In the genomic region with DNA sequence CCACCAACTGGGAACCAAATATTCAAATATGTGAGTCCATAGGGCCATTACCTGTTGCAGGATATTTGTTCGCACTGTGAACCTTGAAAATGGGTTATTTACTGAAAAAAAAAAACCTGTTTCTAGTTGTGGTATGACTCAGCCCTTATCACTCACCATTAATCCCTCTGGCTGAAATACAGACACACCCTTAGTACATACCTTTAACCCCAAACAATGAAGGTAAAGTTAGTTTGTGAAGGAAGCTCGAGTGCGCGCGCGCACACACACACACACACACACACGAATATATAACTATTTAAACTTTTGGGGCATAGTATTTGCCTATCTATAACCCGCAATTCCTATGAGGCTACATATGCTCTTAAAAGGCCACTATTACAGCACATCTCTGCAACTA, we compare ENCODE assay signal across 22 mouse cellular contexts. TPM values are rescaled to one million over a fixed set of nuclear protein-coding genes. Genes with fewer than 3 reads are reported as not detected.
"Had no signal": no experiment of that assay in that cellular context is flagged by ENCODE, and none has a peak within 500 bp of the region (broad histone marks: within the 10 kb centered on the region; RNA-seq: fewer than 3 reads in every experiment).

No protein-coding gene starts in this region.

- H3K27me3 ChIP-seq: limb, embryonic 13.5 days; liver, embryonic 12.5 days; liver, embryonic 15.5 days; lung, embryonic 15.5 days; megakaryocyte, embryonic 14.5 days; midbrain, embryonic 13.5 days had no signal

- DNase-seq: kidney, adult 2 months; kidney, postnatal 25 days; layer of hippocampus, adult 9-11 months; liver; lung, adult 18-20 months; lung, postnatal 10 days; lung, postnatal 36 days; thymus, postnatal 25 days had no signal

- H3K4me3 ChIP-seq: layer of hippocampus, adult 2 months; limb, embryonic 10.5 days; limb, embryonic 13.5 days; liver, embryonic 12.5 days; liver, embryonic 15.5 days; lung, embryonic 15.5 days; megakaryocyte, embryonic 14.5 days; midbrain, embryonic 10.5 days; midbrain, embryonic 13.5 days had no signal

- H3K4me1 ChIP-seq: limb, embryonic 10.5 days; limb, embryonic 13.5 days; liver, embryonic 12.5 days; lung, embryonic 15.5 days; megakaryocyte, embryonic 14.5 days; midbrain, embryonic 10.5 days; midbrain, embryonic 13.5 days had no signal

- H3K9me3 ChIP-seq: limb, embryonic 10.5 days; limb, embryonic 13.5 days; liver, embryonic 12.5 days; liver, embryonic 15.5 days; lung, embryonic 15.5 days; megakaryocyte, embryonic 14.5 days; midbrain, embryonic 10.5 days; midbrain, embryonic 13.5 days had no signal

- H3K4me2 ChIP-seq: limb, embryonic 13.5 days; liver, embryonic 12.5 days; liver, embryonic 15.5 days; lung, embryonic 15.5 days; midbrain, embryonic 13.5 days had no signal

- H3K36me3 ChIP-seq: limb, embryonic 10.5 days; limb, embryonic 13.5 days; liver, embryonic 12.5 days; liver, embryonic 15.5 days; lung, embryonic 15.5 days; midbrain, embryonic 10.5 days; midbrain, embryonic 13.5 days had no signal

- ATAC-seq: liver, embryonic 12.5 days; midbrain, embryonic 13.5 days had no signal

- H3K27ac ChIP-seq: kidney, postnatal 0 days; layer of hippocampus, adult 2 months; limb, embryonic 10.5 days; limb, embryonic 13.5 days; liver, embryonic 12.5 days; liver, embryonic 15.5 days; lung, embryonic 15.5 days; midbrain, embryonic 10.5 days; midbrain, embryonic 13.5 days had no signal

- H3K9ac ChIP-seq: limb, embryonic 13.5 days; liver, embryonic 12.5 days; liver, embryonic 15.5 days; lung, embryonic 15.5 days; midbrain, embryonic 13.5 days had no signal

RNA-seq across cellular contexts. Expression of a gene that starts 9.2 kb away (rescaled TPM):
- total RNA-seq: layer of hippocampus, postnatal 25 days; left cerebral cortex, adult 18-20 months; left cerebral cortex, postnatal 25 days; midbrain, postnatal 0 days had no signal
